Mouse (Mus musculus) large intestine, adult 2 months (tissue): ENCODE data around the gene Hipk3. TPM values are rescaled to one million over a fixed set of nuclear protein-coding genes. Genes with fewer than 3 reads are reported as not detected.

ENCODE experiments used
- DNase-seq: peaks from one replicate; pipeline ENCODE4 v3.0.0-alpha.2; 2012; ENCODE audit warnings: low read depth, low spot score
- WGBS: fragments of 180-500 bp; shearing (Covaris S2); methylation state at CpG from one replicate; pipeline ENCODE4 v1.1.7; 2018; 5-methylcytosine and 5-hydroxymethylcytosine counted together
- polyA plus RNA-seq: library from polyadenylated mRNA; depleted of rRNA; stranded (reverse); fragments of >200 nt; gene quantifications from 2 replicates; pipeline ENCODE4 v1.2.3, GENCODE M21; 2012; rRNA removed

The Hipk3 gene
- polyA plus RNA-seq, 1 experiment: 10.1 TPM

GRCm38 (mm10) chr2:104379304-104379703, 114.9 kb downstream of the Hipk3 start:
- WGBS: 37% methylated on average over 7 of the region's 7 CpGs
- DNase-seq: no peak

- 29% methylated on average over 3 of the region's 3 CpGs for WGBS
- DNase-seq: no peak
These were observed 115.5 kb downstream of the Hipk3 start for GRCm38 (mm10) chr2:104378791-104379190.

- 51% methylated on average over 2 of the region's 2 CpGs for WGBS
- DNase-seq: no peak
These were observed 116.3 kb downstream of the Hipk3 start for GRCm38 (mm10) chr2:104377990-104378389.

Other genes starting within 250 kb of the Hipk3 start
- gene D430041D05Rik, start 83.4 kb downstream of the Hipk3 start, polyA plus RNA-seq: not detected in 2 replicates
- 9.0 and 9.9 TPM in 2 replicates for gene Cstf3, start 96.1 kb upstream of the Hipk3 start, polyA plus RNA-seq
- gene Tcp11l1, start 217.7 kb upstream of the Hipk3 start, polyA plus RNA-seq: 0.97 and 1.6 TPM in 2 replicates
- not detected in 2 replicates for gene Pin1rt1, start 221.9 kb upstream of the Hipk3 start, polyA plus RNA-seq
- 6.2 and 11.0 TPM in 2 replicates for gene Depdc7, start 248.4 kb upstream of the Hipk3 start, polyA plus RNA-seq